Mouse (Mus musculus) layer of hippocampus, adult 6 months (tissue): ENCODE data around the gene Zfp652. TPM values are rescaled to one million over a fixed set of nuclear protein-coding genes. Genes with fewer than 3 reads are reported as not detected.

Experiments
- long read RNA-seq, 2 experiments: library from polyadenylated mRNA; unstranded; transcript quantifications; one replicate each; pipeline ENCODE4 v2.0.0; 2019 to 2020
- polyA plus RNA-seq: library from polyadenylated mRNA; unstranded; fragments of <200 nt; fragmentation: Nextera tagmentation; gene quantifications from 2 replicates; pipeline ENCODE4 v1.2.3, GENCODE M21; 2021

The Zfp652 gene
- polyA plus RNA-seq = 4.1 and 9.2 TPM in 2 replicates
- long read RNA-seq, experiment 1, partial matches to known transcripts = 0 of 6 reads
- long read RNA-seq, experiment 1, other reads (novel, unspliced or antisense) = 6 of 6 reads
- long read RNA-seq, experiment 2, partial matches to known transcripts = 0 of 9 reads
- long read RNA-seq, experiment 2, other reads (novel, unspliced or antisense) = 8 of 9 reads

DNA sequence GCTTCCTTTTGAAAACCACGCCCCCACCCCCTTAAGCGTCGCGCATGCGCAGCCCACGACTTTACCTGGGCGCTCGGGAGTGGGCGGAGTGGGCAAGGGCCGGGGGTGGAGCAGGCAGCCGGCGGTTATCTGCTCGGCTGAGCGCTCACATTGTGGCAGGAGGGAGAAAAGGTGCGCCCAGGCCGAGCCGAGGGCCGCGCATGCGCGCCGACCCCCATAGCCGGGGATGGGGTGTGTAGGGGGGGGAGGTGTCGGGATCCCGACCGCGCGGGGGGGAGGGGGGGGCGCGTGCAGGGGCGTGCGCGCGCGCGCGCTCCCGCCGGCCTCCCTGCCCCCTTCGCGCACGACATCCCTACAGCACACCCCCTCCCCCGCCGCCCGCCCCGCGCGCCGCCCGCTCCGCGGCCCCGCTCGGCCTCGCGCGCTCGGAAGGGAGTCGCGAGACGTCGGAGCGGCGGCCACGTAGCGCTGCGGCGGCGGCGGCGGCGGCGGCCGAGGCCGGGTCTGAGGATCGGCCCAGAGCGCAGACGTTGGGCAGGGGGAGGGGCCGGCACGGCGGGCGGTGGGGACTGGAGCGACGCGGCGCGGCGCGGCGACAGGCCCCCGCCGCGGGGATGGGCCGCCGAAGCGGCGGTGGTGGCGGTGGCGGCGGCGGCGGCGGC, at the start of gene Zfp652:
Gene Zfp652 (plus strand): TSS at position 111 of the 662 bp plus-strand sequence.

DNA sequence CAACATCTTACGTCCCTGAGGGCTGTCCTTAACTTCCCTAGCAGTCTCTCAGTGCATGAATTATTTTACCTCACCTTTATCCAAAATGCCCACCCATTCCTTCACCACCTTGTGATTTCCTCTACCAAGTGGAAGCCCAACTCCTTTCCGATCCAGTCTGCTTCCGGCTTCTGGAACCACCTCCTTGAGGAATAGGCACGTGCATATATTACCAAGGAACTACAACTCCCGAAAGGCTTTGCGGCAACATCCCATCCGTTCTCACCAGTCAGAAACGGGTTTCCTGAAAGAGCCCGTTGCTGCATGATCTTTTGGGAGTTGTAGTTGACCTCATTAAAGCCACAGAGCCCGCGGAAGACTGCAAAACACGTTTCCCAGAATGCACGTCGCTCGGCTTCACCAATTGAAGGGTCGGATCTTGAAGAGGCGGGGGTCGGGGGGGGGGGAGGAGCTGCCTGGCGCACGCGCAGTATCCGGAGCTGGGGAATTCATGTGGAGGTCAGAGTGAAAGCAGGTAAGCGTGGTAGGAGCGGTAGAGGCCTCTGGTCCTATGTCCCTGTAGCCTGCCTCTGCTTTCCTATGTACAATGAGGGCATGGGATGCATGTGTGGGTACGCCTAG, 45.8 kb upstream of the Zfp652 start, which contains the start of gene Phb:
Gene Phb (plus strand): TSS at position 429 of the 621 bp plus-strand sequence.

GRCm38 (mm10) chr11:95723287-95723686, 10.8 kb downstream of the Zfp652 start, which contains the start of gene B130006D01Rik:
B130006D01Rik (plus strand) TSS chr11:95723587.

DNA sequence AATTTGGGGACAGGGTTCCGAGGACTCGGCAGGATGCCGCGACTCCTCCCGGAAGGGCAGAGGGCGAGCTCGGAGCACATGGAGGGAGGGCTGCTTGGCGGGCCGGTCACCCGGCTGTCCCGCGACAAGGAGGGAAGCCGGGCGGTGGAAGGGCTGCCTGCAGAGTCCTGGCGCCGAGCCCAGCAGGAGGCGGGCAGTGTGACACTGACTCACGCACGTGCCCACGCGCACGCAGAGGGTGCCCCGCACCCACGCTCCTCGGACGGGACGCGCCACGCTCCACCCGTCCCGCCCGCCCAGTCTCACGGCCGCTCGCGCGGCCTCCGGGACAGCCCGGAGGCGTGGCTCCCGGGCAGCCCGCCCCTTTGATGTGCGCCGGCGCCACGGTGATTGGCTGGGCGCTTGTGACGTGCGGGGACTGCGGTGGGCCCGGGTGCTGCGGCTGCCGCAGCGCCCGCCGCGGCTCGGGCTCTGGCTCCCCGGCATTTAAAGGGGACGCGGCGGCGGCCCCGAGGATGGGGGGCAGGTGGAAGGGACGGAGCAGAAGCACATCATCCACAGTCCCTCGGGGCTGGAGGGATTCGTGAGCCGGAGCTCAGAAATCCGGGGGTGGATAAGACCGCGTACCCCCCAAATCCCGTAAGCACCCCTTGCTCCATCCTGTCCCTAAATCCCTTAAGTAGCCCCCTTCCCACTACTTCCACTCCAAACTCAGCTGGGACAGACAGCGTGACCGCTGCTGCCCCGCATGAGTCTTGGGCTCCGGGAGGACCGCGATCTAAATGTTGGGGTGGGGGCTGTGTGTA, 111.8 kb downstream of the Zfp652 start, which contains the start of gene Phospho1:
Gene Phospho1 (plus strand): TSS at position 429 of the 806 bp plus-strand sequence.

GRCm38 (mm10) chr11:95837059-95837458, 124.6 kb downstream of the Zfp652 start, which contains the start of gene Gngt2:
Gngt2 (plus strand) TSS chr11:95837216.

GRCm38 (mm10) chr11:95842074-95842681, 129.7 kb downstream of the Zfp652 start, which contains the start of gene Abi3:
Abi3 (minus strand) TSS chr11:95842476.

Other genes with a start within 250 kb of the Zfp652 start
- 0.93 and 1.7 TPM in 2 replicates for gene Nxph3, start 198.1 kb upstream of the Zfp652 start, polyA plus RNA-seq
- gene Ngfr, start 124.9 kb upstream of the Zfp652 start, polyA plus RNA-seq = 2.2 and 2.3 TPM in 2 replicates
- gene Phb, start 45.7 kb upstream of the Zfp652 start, polyA plus RNA-seq = 199 and 225 TPM in 2 replicates
- gene B130006D01Rik, start 10.9 kb downstream of the Zfp652 start, polyA plus RNA-seq = not detected in 2 replicates
- gene Phospho1, start 111.8 kb downstream of the Zfp652 start, polyA plus RNA-seq = 12.1 and 21.1 TPM in 2 replicates
- gene Gngt2, start 124.5 kb downstream of the Zfp652 start, polyA plus RNA-seq = 13.5 and 15.1 TPM in 2 replicates
- 3.7 and 4.5 TPM in 2 replicates for gene Abi3, start 129.8 kb downstream of the Zfp652 start, polyA plus RNA-seq
- gene B4galnt2, start 202.2 kb downstream of the Zfp652 start, polyA plus RNA-seq = not detected in 2 replicates